In genomic region chr11:16813298-16813697, GRCm38 (mm10) we compare ENCODE assay signal across 17 mouse cellular contexts.
"Had no signal": no experiment of that assay in that cellular context is flagged by ENCODE, and none has a peak within 500 bp of the region (broad histone marks: within the 10 kb centered on the region; RNA-seq: fewer than 3 reads in every experiment).

No protein-coding gene starts in this region.

- H3K36me3 ChIP-seq: midbrain, embryonic 10.5 days; neural tube, embryonic 12.5 days had no signal

- H3K4me3 ChIP-seq: midbrain, embryonic 10.5 days; neural tube, embryonic 12.5 days had no signal

- DNase-seq: kidney, adult 8-10 months; kidney, postnatal 36 days; layer of hippocampus, adult 9-11 months; layer of hippocampus, postnatal 36 days; left cerebral cortex, postnatal 4 days; lung, embryonic 14.5 days; lung, postnatal 10 days; lung, postnatal 4 days; midbrain, embryonic 14.5 days; right cerebral cortex, postnatal 4 days; spleen, adult 18-20 months; thymus, adult 18-20 months; thymus, postnatal 14 days had no signal

- H3K9ac ChIP-seq: lung, embryonic 14.5 days; neural tube, embryonic 12.5 days had no signal

- H3K27ac ChIP-seq: kidney, postnatal 0 days; midbrain, embryonic 10.5 days; neural tube, embryonic 12.5 days had no signal

- H3K9me3 ChIP-seq: midbrain, embryonic 10.5 days; neural tube, embryonic 12.5 days had no signal

- H3K4me2 ChIP-seq: lung, embryonic 14.5 days; neural tube, embryonic 12.5 days had no signal

- ATAC-seq: intestine, postnatal 0 days had no signal

- H3K4me1 ChIP-seq: midbrain, embryonic 10.5 days; neural tube, embryonic 12.5 days had no signal

- H3K27me3 ChIP-seq: neural tube, embryonic 12.5 days had no signal
